Mouse (Mus musculus): ENCODE measurements around the gene Zmiz1.
A peak's percentile ranks its signal among the peaks of the same experiment; 100 is the strongest.

Zmiz1 gene

GRCm38 (mm10) chr14:25609355-25609754 lies 150.4 kb downstream of the Zmiz1 start:
- DNase-seq (ENCODE audit: low read depth in 2 of 2, low spot score in 2 of 2): peak; percentile 22 to 35

- no peak for DNase-seq (ENCODE audit: low read depth in 2 of 2, low spot score in 2 of 2)
Observed at GRCm38 (mm10) chr14:25610396-25611158, 151.6 kb downstream of the Zmiz1 start.

GRCm38 (mm10) chr14:25611159-25611697 lies 152.2 kb downstream of the Zmiz1 start:
- no peak for DNase-seq (ENCODE audit: low read depth in 2 of 2, low spot score in 2 of 2)

GRCm38 (mm10) chr14:25611815-25612698 lies 153.1 kb downstream of the Zmiz1 start:
- no peak for DNase-seq (ENCODE audit: low read depth in 2 of 2, low spot score in 2 of 2)

DNA sequence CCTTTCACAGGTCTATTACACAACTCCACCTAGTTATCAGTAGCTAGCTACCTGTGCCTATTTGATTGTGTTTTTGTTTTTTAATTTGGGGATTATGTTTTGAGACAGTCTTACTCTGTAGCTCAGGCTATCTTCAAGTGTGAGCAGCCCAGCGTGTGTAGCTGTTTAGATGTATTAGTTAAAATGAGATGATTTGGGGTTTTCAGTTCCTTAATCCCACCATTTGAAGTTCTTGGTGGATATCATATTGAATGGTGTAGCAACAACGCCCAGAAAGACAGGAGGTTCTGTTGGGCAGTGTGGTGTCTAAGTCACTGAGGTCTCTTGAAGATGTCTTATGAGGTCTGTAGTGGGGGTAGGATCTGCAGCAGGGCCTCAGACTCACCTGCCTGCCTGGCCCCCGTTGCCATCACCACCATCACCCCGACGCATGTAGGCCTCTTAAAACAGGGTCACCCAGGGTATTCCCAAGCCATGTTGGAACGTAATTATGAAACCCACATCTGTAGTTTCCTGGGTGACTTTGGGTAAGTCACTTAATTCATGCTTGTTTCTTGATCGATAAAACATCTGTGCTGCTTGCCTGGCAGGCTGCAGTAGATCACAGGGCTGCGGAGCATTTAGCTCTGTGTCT lies 155.1 kb downstream of the Zmiz1 start:
- no peak for DNase-seq (ENCODE audit: low read depth in 2 of 2, low spot score in 2 of 2)

- DNase-seq (ENCODE audit: low read depth in 2 of 2, low spot score in 2 of 2): no peak
Observed at GRCm38 (mm10) chr14:25614684-25615083, 155.7 kb downstream of the Zmiz1 start.

- no peak for DNase-seq (ENCODE audit: low read depth in 2 of 2, low spot score in 2 of 2)
Observed at GRCm38 (mm10) chr14:25615602-25616001, 156.6 kb downstream of the Zmiz1 start.

- DNase-seq (ENCODE audit: low read depth in 2 of 2, low spot score in 2 of 2): no peak
Observed at GRCm38 (mm10) chr14:25616009-25616723, 157.2 kb downstream of the Zmiz1 start.

- DNase-seq (ENCODE audit: low read depth in 2 of 2, low spot score in 2 of 2): no peak
Observed at GRCm38 (mm10) chr14:25617264-25617663, 158.3 kb downstream of the Zmiz1 start.

- no peak for DNase-seq (ENCODE audit: low read depth in 2 of 2, low spot score in 2 of 2)
Observed at GRCm38 (mm10) chr14:25619066-25619762, 160.2 kb downstream of the Zmiz1 start.

- DNase-seq (ENCODE audit: low read depth in 2 of 2, low spot score in 2 of 2): no peak
Observed at GRCm38 (mm10) chr14:25620766-25621165, 161.8 kb downstream of the Zmiz1 start.

DNA sequence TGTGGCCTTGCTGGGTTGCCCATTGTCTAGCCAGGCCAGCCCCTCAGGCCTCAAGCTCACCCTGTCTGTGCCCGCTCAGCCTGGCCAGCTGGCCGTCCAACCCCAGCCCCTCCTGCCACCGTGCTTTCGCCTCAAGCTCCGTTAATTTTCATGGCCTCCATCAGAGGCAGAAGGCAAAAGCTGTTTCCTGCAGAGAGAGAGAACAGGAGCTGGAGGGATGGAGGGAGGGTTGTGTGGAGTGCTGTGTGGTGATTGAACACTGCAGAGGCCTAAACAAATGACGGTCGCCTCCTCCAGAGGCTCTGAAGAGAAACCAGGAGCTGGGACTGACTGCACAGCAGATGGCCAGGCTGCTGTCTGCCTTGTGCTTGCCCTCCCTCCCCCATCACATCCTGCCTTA lies 164.7 kb downstream of the Zmiz1 start:
- no peak for DNase-seq (ENCODE audit: low read depth in 2 of 2, low spot score in 2 of 2)

DNA sequence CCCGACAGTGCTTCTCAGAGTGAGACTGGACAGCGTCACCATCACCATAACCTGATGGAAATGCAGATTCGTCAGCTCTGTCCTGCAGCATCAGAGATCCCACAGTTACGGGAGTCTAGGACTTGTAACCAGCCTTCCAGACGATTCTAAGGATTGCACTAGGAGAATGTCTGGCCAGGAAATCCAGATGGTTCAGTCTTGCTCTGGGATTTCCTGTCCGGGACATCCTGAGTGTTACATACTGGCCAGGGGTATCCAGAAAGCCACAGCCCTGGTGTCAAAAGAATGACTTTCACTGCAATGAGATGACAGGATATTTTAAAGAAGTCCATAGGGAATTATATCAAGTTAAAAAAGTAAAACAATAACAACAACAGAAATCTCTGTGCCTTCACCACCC lies 165.7 kb downstream of the Zmiz1 start:
- no peak for DNase-seq (ENCODE audit: low read depth in 2 of 2, low spot score in 2 of 2)

- no peak for DNase-seq (ENCODE audit: low read depth in 2 of 2, low spot score in 2 of 2)
Observed at GRCm38 (mm10) chr14:25627599-25628255, 168.7 kb downstream of the Zmiz1 start.

GRCm38 (mm10) chr14:25628448-25629099 lies 169.6 kb downstream of the Zmiz1 start:
- no peak for DNase-seq (ENCODE audit: low read depth in 2 of 2, low spot score in 2 of 2)

DNA sequence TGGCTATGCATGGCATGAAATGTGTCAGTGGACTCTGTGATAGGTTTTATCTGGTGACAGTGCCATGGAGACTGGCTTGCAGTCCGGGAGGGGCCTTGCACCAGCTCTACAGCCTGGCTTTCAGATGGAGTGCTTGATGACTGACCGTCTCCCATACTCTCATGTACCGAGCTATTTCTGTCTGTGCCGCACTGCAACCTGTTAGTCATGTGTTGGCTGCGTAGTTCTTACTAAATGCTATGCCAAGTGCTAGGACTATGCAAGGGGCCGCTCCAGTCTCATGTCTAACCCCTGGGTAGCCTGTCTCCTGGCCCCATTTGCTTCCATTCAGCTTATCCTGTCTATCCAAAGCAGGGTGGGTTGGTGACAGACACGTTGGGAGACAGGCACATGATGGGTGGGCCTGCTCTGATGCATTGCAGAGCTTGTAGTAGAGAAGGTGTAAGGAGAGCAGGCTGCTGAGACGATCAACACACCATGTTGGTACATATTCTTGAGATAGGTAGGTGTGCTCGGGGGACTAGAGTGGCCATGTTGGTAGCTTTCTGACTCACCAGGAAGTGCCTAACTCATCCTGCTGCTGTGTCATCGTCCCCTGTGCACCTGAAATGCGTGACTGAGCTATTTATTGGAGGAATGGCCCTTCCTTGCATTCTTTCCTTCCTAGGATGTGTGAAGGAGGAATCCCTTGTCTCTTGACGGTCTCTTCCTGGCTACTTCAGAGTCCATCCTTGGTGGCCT lies 171.1 kb downstream of the Zmiz1 start:
- DNase-seq (ENCODE audit: low read depth in 2 of 2, low spot score in 2 of 2): no peak

- DNase-seq (ENCODE audit: low read depth in 2 of 2, low spot score in 2 of 2): no peak
Observed at GRCm38 (mm10) chr14:25630647-25631409, 171.8 kb downstream of the Zmiz1 start.

DNA sequence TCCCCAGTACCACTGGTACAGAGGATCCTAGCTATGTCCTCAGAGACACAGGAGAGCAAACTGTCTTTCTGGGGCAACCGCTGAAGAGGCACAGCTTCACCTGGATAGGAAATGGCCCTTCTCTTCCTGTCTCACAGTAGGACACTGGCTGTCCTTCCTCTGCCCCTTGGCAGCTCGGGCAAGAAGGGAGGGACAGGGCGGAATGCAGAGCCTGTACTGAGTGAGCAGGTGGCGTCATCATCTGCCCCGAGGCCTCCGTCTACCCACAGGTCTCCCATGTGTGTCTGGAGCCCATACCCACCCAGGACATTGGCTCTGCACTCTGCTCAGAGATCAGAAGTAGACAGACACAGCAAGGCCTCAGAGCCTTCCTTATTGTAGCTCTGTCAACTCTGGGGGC lies 172.5 kb downstream of the Zmiz1 start:
- no peak for DNase-seq (ENCODE audit: low read depth in 2 of 2, low spot score in 2 of 2)
